Mouse (Mus musculus): ENCODE measurements around the gene Gcdh.

DNA sequence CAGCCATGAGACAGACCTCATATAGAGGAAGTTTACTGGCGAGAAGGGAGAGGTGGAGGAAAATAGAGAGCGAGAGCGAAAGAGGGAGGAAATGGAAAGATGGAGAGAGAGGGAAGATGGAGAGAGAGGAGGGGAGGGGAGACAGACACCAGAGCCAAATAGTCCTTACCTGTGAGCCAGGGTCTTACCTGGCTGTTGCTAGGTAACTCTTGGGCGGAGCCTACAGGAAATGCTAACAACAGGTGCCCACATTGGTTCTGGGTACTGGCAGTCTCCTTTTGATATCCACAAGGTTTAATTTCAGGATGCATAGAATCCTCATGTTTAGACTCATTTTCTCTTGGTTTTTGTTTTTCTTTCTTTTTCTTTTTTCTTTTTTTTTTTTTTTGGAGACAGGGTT lies 20.7 kb downstream of the Gcdh start:
- TF ChIP-seq CTCF (IDR thresholded peaks at IDR 0.05; ENCODE audit: low read depth) (no peak), EP300 (IDR thresholded peaks at IDR 0.05; ENCODE audit: low read depth) (no peak)
